Mouse (Mus musculus) large intestine, adult 2 months (tissue): ENCODE results near the gene Srp9. TPM values are rescaled to one million over a fixed set of nuclear protein-coding genes. Genes with fewer than 3 reads are reported as not detected.
"Not testable (repeated sequence)": the region's sequence is repeated elsewhere in the genome, so short reads cannot be mapped to it uniquely, and the experiment has no call there.

Experiments
- DNase-seq: peaks from one replicate; pipeline ENCODE4 v3.0.0-alpha.2; 2012; ENCODE audit warnings: low read depth, low spot score
- WGBS: fragments of 180-500 bp; shearing (Covaris S2); methylation state at CpG from one replicate; pipeline ENCODE4 v1.1.7; 2018; 5-methylcytosine and 5-hydroxymethylcytosine counted together
- polyA plus RNA-seq: library from polyadenylated mRNA; depleted of rRNA; stranded (reverse); fragments of >200 nt; gene quantifications from 2 replicates; pipeline ENCODE4 v1.2.3, GENCODE M21; 2012; rRNA removed

The Srp9 gene
- polyA plus RNA-seq, 1 experiment, result 38.0 TPM

- 75% methylated on average over 8 of the region's 8 CpGs for WGBS
- no peak for DNase-seq
These were observed 13.6 kb downstream of the Srp9 start for GRCm38 (mm10) chr1:182138172-182138571.

- WGBS, result 17% methylated on average over 9 of the region's 9 CpGs
- DNase-seq, result no peak
These were observed 15.4 kb downstream of the Srp9 start for GRCm38 (mm10) chr1:182139937-182140336.

DNA sequence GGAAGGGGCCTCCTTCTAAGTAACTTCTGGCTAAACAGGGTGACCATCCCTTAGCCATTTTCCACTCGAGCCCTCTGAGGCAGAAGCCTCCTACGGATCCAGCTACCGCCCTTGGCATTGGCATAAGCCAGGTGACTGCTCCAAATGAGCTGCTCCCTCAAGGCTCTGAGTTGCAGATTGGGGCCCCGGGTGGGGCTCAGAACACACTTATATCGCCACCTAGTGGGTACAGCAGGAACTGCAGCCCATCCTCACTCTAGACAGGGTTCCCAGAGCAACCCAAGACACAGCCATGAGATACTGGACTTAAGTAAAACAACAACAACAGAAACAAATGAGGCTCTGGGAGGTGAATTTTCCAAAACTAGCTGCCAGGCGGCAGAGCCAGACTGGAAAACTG, 15.8 kb downstream of the Srp9 start:
- under 1% methylated on average over 6 of the region's 6 CpGs for WGBS
- peak; percentile 58 for DNase-seq

GRCm38 (mm10) chr1:182142725-182143124, 18.2 kb downstream of the Srp9 start:
- 87% methylated on average over 13 of the region's 13 CpGs for WGBS
- DNase-seq, result no peak

- 55% methylated on average over 8 of the region's 8 CpGs for WGBS
These were observed 18.8 kb downstream of the Srp9 start for GRCm38 (mm10) chr1:182143288-182143687.

DNA sequence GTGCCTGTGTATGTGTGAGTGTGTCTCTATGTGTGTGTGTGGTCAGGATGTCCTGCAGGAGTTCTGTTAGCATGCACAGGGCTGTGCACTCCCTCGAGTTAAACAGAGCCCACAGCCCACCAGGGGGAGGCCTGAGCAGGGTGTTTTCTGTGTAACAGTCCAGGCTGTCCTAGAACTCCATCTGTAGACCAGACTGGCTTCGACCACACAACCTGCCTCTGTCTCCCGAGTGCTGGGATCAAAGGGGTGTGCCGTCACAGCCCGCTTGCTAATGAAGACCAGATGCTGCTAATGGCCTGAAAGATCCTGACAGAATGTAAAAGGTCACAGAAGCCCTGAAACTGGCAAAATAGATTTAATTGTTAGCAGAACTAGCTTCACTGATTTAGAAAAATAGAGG, 21.0 kb downstream of the Srp9 start:
- no peak for DNase-seq
- WGBS, result 68% methylated on average over 5 of the region's 5 CpGs

More at GRCm38 (mm10) chr1:182143288-182143687, 18.8 kb downstream of the Srp9 start:
- DNase-seq, result no peak

GRCm38 (mm10) chr1:182148864-182149514, 24.5 kb downstream of the Srp9 start:
- WGBS, result 54% methylated on average over 7 of the region's 7 CpGs
- DNase-seq, result no peak

DNA sequence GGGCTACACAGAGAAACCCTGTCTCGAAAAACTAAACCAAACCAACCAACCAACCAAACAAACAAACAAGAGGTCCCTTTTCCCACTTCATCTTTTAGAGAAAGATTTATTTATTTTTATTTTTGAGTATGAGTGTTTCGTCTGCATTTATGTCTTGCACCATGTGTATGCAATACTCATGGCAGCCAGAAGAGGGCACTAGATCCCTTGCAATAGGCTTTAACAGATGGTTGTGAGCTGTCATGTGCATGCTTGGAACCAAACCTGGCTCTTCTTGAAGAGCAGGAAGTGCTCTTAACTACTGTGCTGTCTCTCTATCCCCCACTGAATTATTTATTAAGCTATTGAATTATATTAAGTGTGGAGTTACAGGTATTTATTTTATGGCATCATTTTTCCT, 25.4 kb downstream of the Srp9 start:
- DNase-seq, result no peak
- 87% methylated on average over 2 of the region's 2 CpGs for WGBS

DNA sequence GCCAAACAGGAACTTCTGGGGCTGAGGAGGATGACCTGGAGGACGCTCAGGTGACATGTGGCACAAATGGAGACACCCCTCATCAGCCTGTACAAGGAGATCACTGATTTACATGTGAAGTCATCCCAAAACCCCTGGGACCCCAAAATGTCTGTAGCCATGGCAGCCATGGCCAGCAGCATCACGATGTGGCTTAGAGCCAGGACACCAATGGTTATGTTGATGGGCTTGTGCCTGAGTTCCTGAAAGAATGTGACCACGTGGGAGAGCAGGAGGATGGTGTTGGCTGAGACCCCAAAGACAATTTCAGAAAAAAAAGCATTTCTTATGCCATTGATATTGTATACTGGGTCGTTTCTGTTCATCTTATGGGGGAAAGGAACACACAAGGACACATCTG, 33.2 kb downstream of the Srp9 start:
- DNase-seq, result no peak
- WGBS, result 64% methylated on average over 4 of the region's 4 CpGs

DNA sequence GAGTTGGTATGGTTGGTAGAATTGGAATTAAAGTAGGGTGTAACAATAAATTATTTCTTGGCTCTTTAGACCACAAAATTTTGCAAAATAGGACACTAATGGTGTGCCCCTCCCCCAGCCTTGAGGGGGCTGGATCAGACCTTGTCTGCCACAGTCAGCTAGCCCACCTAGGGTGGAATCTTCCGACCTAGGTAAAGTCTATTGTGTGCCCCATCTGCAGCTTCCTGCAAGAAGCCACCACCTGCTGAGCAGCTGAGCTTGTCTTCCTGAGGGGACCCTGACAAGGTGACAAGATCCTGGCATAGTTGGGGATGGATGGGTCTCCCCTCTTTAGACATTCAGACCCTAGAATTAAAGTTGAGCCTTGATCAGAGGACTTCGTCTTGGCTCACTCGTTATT, 35.0 kb downstream of the Srp9 start:
- WGBS, result 86% methylated on average over 3 of the region's 3 CpGs
- DNase-seq, result no peak

DNA sequence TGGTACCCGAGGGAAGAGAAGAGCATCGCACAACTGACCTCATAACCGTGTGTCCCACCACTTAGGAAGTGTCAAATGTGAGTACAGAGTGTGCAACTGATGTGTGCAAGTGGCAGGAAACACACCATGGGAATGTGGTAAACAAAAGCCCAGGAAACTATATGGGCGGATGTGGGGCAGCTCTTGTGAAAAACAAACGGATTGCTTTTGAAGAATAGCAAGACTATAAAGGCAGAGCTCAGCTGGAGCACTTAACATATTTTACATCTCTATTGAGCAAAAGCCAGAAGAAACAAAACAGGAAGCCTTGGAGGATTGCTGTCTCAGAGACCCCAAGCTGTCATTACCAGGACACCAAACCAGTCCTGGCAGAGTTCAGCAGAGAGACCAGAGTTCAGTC, 38.4 kb downstream of the Srp9 start:
- WGBS, result 42% methylated on average over 5 of the region's 5 CpGs
- DNase-seq, result no peak

DNA sequence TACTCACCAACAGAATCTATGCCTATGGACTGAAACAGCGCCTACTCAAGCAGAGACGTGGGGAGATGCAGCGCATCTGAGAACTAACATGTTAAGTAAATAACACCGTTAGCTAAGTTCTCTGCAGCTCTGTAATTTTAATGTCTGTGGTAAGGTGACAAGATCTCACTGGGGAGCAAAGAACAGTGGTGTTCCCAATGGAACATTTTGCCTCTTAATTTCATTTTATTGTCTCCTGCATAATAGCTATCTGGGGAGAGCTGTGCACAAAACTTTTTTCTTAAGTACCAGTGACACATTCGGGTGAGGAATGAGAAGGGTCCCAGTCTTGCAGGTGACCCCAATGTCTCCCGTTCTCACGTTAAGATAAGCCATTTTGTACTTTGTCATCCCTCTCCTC, 39.8 kb downstream of the Srp9 start, which contains the start of gene Vmn1r1:
Vmn1r1 (minus strand) TSS at position 101 of the 400 bp plus-strand sequence.
- WGBS, result 73% methylated on average over 7 of the region's 7 CpGs
- DNase-seq, result no peak

DNA sequence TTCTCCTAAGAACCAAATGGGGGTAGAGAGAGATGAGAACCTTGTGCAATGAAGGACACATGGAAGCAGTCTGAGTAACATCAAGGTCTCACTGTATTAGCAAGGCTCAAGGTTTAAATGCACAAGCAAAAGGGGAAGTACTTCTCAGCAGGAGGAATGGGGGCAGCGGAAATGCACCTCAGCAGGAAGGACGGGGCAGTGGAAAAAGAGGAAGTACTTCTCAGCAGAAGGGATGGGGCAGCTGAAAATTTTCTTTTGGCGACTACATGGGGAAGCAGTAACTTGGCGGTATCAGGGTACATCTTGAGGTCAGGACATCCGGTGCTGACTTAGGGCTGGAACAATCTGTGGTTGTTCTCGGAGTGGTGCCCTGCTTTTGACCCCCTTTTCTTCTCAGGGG, 45.7 kb downstream of the Srp9 start:
- not testable (repeated sequence) for DNase-seq
- WGBS, result 88% methylated on average over 6 of the region's 6 CpGs

DNA sequence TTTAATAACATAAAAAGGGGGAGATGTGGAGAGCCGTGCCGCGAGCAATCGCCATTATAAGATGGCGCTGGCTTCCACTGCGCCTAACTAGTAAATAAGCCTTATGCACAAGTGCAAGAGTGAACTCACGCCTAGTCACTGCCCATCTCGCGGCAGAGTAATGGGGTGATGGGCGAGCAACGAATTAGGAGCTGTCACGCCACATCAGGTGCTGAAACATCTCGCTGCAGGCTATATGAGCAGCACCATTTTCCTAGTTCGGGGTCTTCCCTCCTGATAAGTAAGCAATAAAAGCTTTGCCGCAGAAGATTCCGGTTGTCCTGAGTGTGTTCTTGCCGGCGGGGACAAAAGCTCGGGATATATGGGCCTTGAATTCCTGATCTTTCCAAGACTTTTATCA, 52.4 kb downstream of the Srp9 start:
- 94% methylated on average over 19 of the region's 19 CpGs for WGBS
- not testable (repeated sequence) for DNase-seq

DNA sequence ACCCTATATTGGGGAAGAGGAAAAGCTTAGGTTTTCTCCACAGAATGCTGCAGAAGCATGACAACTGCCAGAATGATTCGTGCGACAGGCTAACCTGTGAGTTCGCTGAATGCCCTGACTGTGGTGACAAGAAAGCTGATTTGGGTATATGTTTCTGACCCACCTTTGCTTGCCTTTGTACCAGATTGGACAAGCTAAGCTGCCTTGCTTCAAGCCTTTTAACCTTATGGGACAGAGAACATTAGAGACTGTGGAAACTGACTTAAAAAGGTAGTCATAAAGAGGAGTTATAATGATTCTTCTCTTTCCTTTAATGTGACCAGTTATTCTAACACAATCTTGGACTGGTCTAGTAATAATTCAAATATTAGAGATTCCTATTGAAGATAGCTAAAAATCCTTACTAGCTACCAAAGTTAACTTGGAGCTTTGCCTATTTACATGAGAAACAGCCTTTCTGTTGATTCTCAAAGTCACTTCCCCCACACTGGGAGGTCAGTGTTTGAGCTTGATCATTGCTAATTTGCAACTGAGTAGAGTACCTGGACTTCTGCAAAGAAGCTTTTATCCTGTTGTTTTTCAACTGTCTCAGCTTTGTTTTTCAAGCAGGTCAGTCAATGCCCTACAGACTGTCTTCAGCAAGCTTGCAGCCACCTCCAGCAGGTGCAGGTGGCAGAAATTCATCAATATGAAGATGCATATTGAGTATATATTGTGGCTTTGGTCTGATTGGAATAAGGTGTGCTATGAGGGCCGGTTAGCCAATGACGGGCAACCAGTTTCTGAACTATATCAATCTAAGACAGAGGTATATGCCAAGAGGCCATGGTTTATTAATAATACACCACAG, 57.1 kb downstream of the Srp9 start:
- 84% methylated on average over 5 of the region's 5 CpGs for WGBS
- DNase-seq, result no peak

Other genes with a start within 250 kb of the Srp9 start
- 2.3 and 3.3 TPM in 2 replicates for gene Enah, start 104.7 kb upstream of the Srp9 start, polyA plus RNA-seq
- gene Vmn1r1, start 39.7 kb downstream of the Srp9 start, polyA plus RNA-seq, result not detected in 2 replicates
- gene Degs1, start 158.1 kb downstream of the Srp9 start, polyA plus RNA-seq, result 22.7 and 25.3 TPM in 2 replicates
- gene Fbxo28, start 216.9 kb downstream of the Srp9 start, polyA plus RNA-seq, result 8.1 and 11.5 TPM in 2 replicates